Mouse (Mus musculus) embryonic fibroblast, embryonic 13.5 days (primary cell): ENCODE data around the gene Car4.

Source experiments
- CTCF ChIP-seq: IDR thresholded peaks from 2 replicates; pipeline ENCODE4 v1.5.1; 2011; ENCODE audit warnings: mild to moderate bottlenecking, control low read depth, low read length, moderate library complexity, borderline replicate concordance; ENCODE audit not compliant: insufficient read depth
- POLR2A ChIP-seq: IDR thresholded peaks from 2 replicates; pipeline ENCODE4 v1.6.1; 2011; ENCODE audit warnings: low read depth, mild to moderate bottlenecking, control low read depth, low read length, moderate library complexity

GRCm38 (mm10) chr11:84968309-84968708, 10.7 kb downstream of the Car4 start:
- TF ChIP-seq POLR2A (no peak), CTCF (no peak)
